Mouse (Mus musculus) G1E (cell line): ENCODE measurements around the gene Gm826.

ENCODE experiments used
- CTCF ChIP-seq: IDR thresholded peaks from 2 replicates; pipeline ENCODE4 v1.5.1; 2012; ENCODE audit warnings: low read depth, low read length, inconsistent platforms, mixed read lengths
- GATA1 ChIP-seq: IDR thresholded peaks from 2 replicates; pipeline ENCODE4 v1.6.1; 2012; ENCODE audit warnings: borderline replicate concordance, low read length, inconsistent platforms, mixed read lengths
- POLR2AphosphoS5 ChIP-seq: IDR thresholded peaks from 2 replicates; pipeline ENCODE4 v1.6.1; 2012; ENCODE audit warnings: low read depth, low read length, inconsistent platforms; ENCODE audit not compliant: insufficient replicate concordance
- TAL1 ChIP-seq: conservative IDR thresholded peaks from 2 replicates; pipeline ENCODE4 v1.6.1; 2012; ENCODE audit warnings: low read depth, low read length, inconsistent platforms, mixed read lengths

- TF ChIP-seq CTCF = no peak
- no peak for TF ChIP-seq TAL1
- no peak for TF ChIP-seq POLR2AphosphoS5
- no peak for TF ChIP-seq GATA1
Observed at GRCm38 (mm10) chr2:160288538-160289151, 45.3 kb downstream of the Gm826 start.
